Mouse (Mus musculus) cerebellum, postnatal 36 days (tissue): ENCODE measurements around the gene Slc25a34.

ENCODE experiments used
- DNase-seq, 2 experiments: peaks; one replicate each; pipeline ENCODE4 v3.0.0; 2021 to 2022; ENCODE audit warnings: mixed read lengths in 2 of 2

Slc25a34 gene

GRCm38 (mm10) chr4:141623666-141624065, at the start of gene Slc25a34:
TSS of gene Slc25a34 (minus strand) at chr4:141623821.
- peak in 1 of 2 experiments; percentile 27 for DNase-seq

DNA sequence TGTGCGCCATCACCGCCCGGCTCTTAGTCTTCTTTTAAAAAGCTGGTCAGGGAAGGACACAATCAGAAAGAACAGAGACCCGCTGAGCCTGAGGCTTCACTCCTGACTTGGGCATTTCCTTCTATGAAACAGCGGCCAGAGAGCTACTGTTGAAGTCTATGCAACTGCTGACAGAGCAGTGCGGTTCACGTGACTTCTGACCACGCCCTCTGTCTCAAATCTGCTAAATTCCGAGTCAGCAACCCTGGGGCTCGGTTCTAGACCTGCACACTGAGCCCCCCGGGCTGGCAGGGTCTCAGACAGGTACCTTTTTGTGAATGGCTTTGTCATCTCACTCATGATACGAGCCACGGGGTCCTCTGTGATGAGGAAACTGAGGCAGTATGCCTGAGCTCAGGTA, 48.7 kb upstream of the Slc25a34 start:
- no peak for DNase-seq

DNA sequence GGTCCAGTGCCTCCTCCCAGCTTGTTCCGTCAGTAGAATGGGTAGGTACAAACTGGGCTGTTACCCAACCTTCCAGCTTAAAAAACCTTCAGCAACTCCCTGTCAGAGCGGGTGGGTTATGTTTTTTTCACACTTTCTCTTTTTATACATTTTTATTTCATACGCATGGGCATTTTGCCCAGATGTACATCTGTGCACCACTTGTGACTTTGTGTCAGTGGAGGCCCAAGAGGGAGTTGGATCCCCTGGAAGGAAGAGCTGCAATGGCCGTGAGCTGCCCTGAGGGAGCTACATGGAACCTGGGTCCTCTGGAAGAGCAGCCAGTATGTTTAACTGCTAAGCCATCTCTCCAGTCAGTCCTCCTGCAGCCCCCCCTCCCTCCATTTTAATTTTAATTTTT, 47.8 kb upstream of the Slc25a34 start:
- no peak for DNase-seq

DNA sequence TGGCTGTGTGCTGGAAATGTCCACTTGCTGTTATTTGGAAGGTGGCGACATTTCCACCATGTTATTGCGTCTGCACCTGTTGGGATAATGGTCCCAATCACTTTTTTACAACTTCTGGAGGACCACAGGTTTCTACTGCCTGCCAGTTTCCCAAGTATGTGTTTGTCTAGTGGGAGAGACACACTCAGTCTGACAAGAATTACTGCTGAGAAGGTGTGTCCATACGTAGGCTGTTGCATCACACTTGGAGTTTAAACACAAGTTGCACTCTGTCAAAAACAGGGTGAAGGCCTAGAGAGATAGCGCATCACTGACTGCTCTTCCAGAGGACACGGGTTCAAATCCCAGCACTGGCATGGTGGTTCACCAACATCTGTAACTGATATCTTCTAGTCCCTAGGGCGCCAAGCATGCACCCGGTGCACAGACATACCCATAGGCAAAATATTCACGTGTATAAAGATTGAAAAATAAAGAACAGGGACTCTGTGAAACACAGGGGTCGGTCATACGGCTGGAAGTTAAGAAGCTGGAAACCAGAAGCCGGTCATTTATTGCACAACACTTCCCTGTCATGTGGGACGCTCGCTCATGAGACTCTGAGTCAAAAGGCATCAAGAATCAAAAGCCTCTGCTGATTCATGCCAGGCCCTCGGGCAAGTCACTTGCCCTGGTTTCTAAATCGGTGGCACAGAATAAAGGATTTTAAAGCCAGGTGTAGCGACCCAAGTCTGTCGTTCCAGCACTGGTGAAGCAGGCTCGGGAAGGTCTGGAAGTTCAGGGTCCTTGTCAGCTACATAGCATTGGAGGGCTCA, 46.5 kb upstream of the Slc25a34 start:
- DNase-seq: no peak

- DNase-seq: no peak
These were observed 41.2 kb upstream of the Slc25a34 start, which contains the start of gene Plekhm2 for GRCm38 (mm10) chr4:141664799-141665198. TSS of gene Plekhm2 (minus strand) at chr4:141664899.

DNA sequence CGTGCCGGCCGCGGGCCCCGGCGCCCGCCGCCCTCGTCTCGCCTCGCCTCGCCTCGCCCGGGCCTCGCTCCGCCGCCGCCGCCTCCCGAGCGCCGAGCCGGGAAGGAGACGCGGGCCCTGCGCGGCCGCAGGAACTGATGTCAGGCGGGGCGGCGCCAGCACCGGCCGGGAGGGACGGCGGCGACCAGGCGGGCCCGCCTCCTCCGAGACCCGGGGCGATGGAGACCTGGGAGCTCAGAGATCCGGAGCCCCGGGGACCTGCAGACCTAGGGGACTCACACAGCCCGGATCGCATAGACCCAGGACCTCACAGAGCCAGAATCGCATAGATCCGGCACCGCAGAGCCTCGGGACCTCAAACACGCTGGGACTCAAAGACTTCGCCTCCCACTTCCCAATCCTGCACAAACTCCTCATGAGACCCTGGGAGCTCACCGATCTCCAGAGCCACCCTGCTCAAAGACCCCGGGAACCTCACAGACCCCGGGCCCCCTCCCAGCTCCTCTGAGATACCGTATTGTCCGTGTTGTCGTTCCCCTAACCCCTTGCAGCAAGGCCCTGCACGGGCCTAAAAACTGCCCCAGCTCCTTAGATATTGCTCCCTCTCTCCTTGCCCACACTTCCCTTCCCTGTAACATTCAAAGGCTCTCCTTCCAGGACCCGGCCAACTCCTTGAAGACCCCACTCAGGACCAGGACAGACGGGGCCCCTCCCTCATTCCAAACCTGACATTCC, 40.6 kb upstream of the Slc25a34 start:
- DNase-seq: peak; percentile 72 to 82

DNA sequence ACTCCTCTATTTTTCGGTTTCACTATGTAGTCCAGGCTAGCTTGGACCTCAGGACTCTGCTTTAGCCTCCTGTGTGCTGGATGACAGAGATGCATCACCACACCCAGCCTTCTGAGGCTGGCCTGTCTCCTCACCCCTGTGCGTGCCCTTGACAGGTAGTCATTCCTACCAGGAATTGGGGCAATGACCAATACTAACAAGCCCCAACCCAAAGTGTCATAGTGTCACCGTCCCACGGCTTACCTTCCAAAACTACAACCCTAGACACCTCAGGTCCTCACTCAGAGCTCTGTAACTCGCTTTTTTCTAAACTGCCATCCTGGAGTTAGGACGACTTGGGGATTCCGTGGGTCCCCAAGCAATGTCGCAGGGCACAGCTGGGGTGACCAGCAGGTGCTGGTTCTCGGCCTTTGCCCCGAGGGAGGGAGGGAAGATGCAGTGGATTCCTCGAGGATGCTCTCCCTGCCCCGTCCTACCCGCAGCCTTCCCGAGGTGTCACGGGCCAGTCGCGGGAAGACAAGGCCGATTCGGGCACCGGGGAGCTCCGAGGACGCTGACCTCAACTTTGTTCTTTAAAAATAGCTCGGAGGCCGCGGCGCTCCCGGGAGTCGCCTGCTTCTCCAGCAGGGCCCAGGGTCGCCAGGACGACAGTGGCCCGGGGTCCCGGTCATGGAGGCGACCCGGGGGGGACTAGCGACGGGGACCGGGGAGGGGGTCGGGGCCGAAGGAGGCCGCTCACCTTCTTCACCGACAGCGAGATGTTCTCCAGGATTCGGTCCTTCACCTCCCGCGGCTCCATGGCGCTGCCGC, 39.7 kb upstream of the Slc25a34 start:
- DNase-seq: peak; percentile 27 to 33

- DNase-seq: no peak
These were observed 37.3 kb upstream of the Slc25a34 start for GRCm38 (mm10) chr4:141660884-141661283.

DNA sequence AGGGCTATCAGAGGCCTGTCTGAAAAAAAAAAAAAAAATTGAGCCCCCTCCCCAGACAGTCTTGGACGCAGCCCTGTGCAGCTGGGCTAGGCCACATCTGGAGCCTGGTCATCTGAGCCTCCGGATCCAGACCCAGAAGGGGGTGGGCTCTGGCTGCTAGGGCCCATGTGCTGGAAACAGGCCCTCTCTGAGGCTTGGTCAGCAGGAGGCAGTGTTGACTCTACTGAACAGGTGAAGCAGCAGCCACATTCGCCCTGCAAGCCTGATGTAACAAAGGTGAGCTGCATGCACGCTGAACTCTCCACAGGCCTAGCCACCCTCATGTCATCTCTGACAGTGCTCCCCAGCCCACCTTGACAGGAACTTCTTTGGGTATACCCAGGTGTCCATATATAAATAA, 36.1 kb upstream of the Slc25a34 start:
- DNase-seq: no peak

DNA sequence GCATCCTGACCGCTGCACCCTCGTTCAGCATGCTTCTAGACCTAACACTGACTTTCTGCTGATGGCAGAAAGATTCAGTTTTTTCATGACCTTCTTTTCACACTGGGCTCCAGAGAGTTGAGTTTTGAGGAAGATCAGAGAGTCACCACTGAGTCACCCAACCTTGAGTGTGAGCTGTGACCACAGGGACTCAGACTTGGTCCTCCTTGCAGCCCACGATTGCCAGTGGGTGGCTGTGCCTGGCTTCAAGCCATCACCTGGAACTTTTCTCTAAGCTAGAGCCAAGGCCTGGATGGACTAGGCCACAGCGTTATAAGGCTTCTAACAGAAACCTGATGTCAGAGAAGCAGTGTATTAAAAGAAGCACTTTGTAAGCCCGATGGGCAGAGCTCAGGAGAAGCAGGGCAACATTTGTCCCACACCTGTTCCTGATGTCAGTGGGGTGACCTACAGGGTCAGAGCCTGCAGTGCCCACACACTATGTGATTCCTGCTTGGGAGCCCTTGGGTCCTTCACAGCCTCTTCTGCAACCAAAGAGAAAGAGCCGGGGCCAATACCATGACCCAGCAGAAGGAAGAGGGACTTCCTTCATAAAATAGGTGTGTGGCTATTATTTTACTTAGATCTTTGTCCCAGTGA, 35.3 kb upstream of the Slc25a34 start:
- no peak for DNase-seq

GRCm38 (mm10) chr4:141656932-141657331, 33.3 kb upstream of the Slc25a34 start:
- DNase-seq: no peak

DNA sequence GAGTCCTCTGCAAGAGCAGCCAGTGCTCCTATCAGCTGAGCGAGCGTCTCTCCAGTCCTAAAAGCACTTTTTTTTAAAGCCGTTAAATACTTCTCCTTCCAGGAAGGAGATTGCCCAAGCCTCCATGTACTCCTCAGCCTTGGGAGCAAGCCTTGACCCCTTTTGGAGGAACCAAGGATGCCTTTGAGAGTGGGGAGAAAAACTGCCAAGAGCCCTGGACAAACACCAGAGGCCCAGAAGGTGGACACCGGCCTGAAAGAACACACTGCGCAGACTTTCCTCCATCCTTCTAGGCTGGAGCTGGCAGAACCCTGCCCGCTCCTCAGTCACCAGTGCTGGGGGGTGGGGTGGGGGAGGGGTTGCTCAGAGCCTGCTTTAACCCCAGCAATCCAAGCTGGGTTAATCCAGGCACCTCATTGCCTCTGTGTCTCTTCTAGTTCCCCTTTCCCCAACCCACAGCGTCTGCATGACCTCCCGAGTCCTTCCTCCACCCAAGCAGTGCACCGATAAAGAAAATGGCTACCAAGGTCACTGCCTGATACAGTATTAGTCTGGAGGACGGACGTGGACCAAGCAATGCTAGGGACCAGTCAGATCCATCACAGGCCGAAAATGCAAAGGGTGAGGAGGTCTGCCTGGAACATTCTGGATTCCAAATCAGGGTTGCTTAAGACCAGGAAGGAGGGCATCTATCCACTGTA, 32.4 kb upstream of the Slc25a34 start:
- DNase-seq: peak; percentile 39 to 60

DNA sequence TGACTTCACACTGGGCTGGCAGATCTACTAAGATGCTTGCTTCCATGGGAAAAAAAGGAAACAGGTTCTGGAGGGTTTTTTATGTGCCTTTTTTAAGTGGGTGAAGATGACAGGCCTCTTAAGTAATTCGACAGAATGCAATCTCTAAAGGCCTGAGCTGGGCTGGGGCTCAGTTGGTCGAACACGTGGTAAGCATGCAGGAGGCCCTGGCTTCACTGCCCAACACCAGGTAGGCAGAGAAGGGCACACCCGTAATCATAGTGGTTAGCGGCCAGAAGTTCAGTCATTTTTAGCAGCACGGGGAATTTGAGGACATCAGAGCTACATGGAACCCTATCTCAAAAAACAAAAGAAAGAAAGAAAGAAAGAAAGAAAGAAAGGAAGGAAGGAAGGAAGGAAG, 30.9 kb upstream of the Slc25a34 start:
- no peak for DNase-seq

GRCm38 (mm10) chr4:141653813-141654212, 30.2 kb upstream of the Slc25a34 start:
- DNase-seq: no peak

- no peak for DNase-seq
These were observed 29.4 kb upstream of the Slc25a34 start for GRCm38 (mm10) chr4:141653044-141653443.

DNA sequence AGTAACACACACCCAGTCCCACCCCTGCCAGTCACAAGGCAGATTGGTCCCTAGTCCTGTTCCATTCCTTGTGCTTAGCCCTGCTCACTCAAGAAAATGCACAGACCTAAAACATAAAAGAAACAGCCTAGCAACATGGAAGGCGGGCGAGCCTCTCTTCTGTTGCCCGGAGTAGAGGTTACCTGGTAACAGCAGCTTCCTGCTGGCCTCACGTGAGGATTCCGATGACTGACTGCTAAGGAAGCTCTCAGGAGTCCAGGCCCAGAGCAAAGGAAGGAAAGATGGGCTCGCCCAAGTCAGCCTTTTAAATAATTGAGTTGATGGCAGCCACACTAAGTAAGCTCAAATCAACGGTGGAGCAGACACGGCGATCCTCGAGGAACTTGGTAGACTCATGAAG, 28.3 kb upstream of the Slc25a34 start:
- no peak for DNase-seq

DNA sequence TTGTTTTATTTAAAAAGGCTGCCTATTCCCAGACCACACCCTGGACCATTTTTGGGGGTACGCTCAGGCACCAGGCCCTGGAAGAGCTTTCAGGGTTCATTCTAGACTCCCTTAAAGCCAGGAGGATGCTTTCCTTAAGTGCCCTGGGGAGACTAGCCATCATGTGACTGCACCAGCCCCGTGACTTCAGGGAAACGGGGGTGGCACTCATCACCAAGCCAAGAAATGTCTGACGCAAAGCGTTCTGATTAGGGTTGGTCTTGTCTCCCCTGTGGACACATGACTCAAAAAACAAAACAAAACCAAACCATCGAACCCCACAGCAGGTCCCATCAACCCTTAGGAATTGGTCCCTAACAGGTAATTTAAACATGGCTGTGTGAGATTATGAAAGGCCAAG, 27.7 kb upstream of the Slc25a34 start:
- no peak for DNase-seq

- no peak for DNase-seq
These were observed 25.6 kb upstream of the Slc25a34 start for GRCm38 (mm10) chr4:141649244-141649643.

DNA sequence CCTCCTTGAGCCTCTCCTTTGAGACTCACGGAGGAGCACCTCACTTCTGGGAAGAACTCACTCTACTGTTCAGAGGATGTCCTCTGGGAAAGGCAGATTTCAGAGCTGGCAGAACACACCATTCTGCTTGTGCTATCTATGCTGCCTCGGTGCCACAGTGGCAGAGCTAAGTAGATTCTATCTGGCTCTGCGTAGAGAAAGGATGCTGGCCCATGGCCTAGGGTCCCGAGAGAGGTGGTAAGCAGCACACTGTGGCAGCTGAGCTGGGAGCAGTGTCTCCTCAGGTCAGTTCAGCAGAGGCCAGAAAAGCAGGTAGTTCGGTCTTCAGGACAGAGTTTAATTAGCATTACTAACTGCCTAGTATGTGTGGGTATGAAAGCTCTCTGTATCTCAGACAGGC, 24.6 kb upstream of the Slc25a34 start:
- no peak for DNase-seq

GRCm38 (mm10) chr4:141647187-141647586, 23.6 kb upstream of the Slc25a34 start:
- no peak for DNase-seq

- DNase-seq: no peak
These were observed 22.4 kb upstream of the Slc25a34 start for GRCm38 (mm10) chr4:141645988-141646387.
